Mouse (Mus musculus): Measurements from ENCODE around the gene Padi3.

DNA sequence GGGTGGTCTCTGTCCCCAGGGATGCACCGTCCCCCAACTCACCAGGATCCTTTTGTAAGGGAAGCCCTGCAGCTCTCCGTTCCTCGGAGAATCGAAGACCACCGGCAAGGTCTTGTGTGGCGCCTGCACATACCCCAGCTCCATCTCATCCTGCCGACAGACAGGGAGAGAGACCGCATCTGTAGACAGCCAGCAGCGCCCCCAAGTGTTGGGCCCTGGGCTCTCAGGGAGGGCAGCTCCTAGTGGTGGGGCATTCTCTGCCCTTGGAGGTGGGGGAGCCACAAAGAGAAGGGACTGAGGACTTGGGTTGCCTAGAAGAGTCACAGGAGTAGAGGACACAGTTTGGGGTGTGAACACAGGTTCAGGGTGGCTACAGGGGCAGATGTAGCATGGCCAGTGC is 16.7 kb downstream of the Padi3 start:
- TF ChIP-seq TAL1 (IDR thresholded peaks at IDR 0.05; ENCODE audit: low read length) (no peak), GATA1 (IDR thresholded peaks at IDR 0.05; ENCODE audit: low read length) (no peak)

Measured in erythroblast, embryonic 14.5 days (primary cell).